Mouse (Mus musculus) cortical plate, adult 2 months (tissue): ENCODE results near the gene Dlg4. TPM values are rescaled to one million over a fixed set of nuclear protein-coding genes. Genes with fewer than 3 reads are reported as not detected.
"Not testable (repeated sequence)": the region's sequence is repeated elsewhere in the genome, so short reads cannot be mapped to it uniquely, and the experiment has no call there.

ENCODE experiments used
- H3K27ac ChIP-seq: fragments of 200-500 bp; 2 replicates; pipeline ENCODE4 v1.5.1; 2012; ENCODE audit warnings: low read length, control low read depth, inconsistent platforms; ENCODE audit not compliant: insufficient read depth
- H3K4me1 ChIP-seq: fragments of 200-500 bp; 2 replicates; pipeline ENCODE4 v1.6.1; 2011; ENCODE audit warnings: low read length; ENCODE audit not compliant: control insufficient read depth, insufficient read depth
- H3K4me3 ChIP-seq: fragments of 200-500 bp; 2 replicates; pipeline ENCODE4 v1.5.1; 2011; ENCODE audit warnings: mild to moderate bottlenecking, low read length, control low read depth; ENCODE audit not compliant: insufficient read depth
- CTCF ChIP-seq: fragments of 200-500 bp; IDR thresholded peaks from 2 replicates; pipeline ENCODE4 v1.5.1; 2011; ENCODE audit warnings: mild to moderate bottlenecking, control low read depth, low read length; ENCODE audit not compliant: insufficient read depth; ENCODE audit errors: extremely low read depth
- POLR2A ChIP-seq: fragments of 200-500 bp; IDR thresholded peaks from 2 replicates; pipeline ENCODE4 v1.6.1; 2011; ENCODE audit warnings: mild to moderate bottlenecking, low read length, control low read depth; ENCODE audit not compliant: insufficient read depth; ENCODE audit errors: extremely low read depth
- polyA plus RNA-seq: library from polyadenylated mRNA; depleted of rRNA; stranded (reverse); fragments of >200 nt; gene quantifications from 2 replicates; pipeline ENCODE4 v1.2.3, GENCODE M21; 2012

The Dlg4 gene
- polyA plus RNA-seq, 1 experiment: 816 TPM

- TF ChIP-seq POLR2A (no peak), CTCF (no peak)
- no peak overlapping the region for H3K27ac ChIP-seq
- peaks cover 8% of the 10 kb centered on the region; the same call in 1 of the 2 replicates for H3K4me1 ChIP-seq
- H3K4me3 ChIP-seq: no peak overlapping the region
Measured at GRCm38 (mm10) chr11:70002471-70002870, 14.3 kb upstream of the Dlg4 start.

GRCm38 (mm10) chr11:70005521-70005920, 11.2 kb upstream of the Dlg4 start:
- no peak overlapping the region for H3K4me3 ChIP-seq
- TF ChIP-seq CTCF (0 out of 2 replicates have a peak, but pooled peaks have one; percentile 11), POLR2A (no peak)
- H3K27ac ChIP-seq: no peak overlapping the region
- H3K4me1 ChIP-seq: peaks cover 8% of the 10 kb centered on the region; the same call in 1 of the 2 replicates

GRCm38 (mm10) chr11:70010033-70010432, 6.7 kb upstream of the Dlg4 start:
- H3K4me3 ChIP-seq: no peak overlapping the region

GRCm38 (mm10) chr11:70010548-70010947, 6.2 kb upstream of the Dlg4 start:
- Histone ChIP-seq H3K4me1 (peaks cover 4% of the 10 kb centered on the region; the same call in 1 of the 2 replicates), H3K27ac (no peak overlapping the region), H3K4me3 (no peak overlapping the region)
- TF ChIP-seq POLR2A (no peak), CTCF (no peak)

More at GRCm38 (mm10) chr11:70010033-70010432, 6.7 kb upstream of the Dlg4 start:
- no peak overlapping the region for H3K27ac ChIP-seq
- peaks cover 4% of the 10 kb centered on the region; the same call in 1 of the 2 replicates for H3K4me1 ChIP-seq
- TF ChIP-seq CTCF: no peak

- Histone ChIP-seq H3K27ac (no peak overlapping the region), H3K4me1 (peaks cover 4% of the 10 kb centered on the region; the same call in 1 of the 2 replicates), H3K4me3 (no peak overlapping the region)
- TF ChIP-seq CTCF: no peak
- no peak for TF ChIP-seq POLR2A
Measured at GRCm38 (mm10) chr11:70010961-70011360, 5.8 kb upstream of the Dlg4 start.

GRCm38 (mm10) chr11:70012931-70013330, 3.8 kb upstream of the Dlg4 start:
- Histone ChIP-seq H3K4me1 (peaks cover 4% of the 10 kb centered on the region; the same call in 1 of the 2 replicates), H3K27ac (no peak overlapping the region), H3K4me3 (no peak overlapping the region)
- TF ChIP-seq POLR2A (no peak), CTCF (no peak)

GRCm38 (mm10) chr11:70013408-70013807, 3.3 kb upstream of the Dlg4 start:
- H3K4me1 ChIP-seq: peaks cover 4% of the 10 kb centered on the region; the same call in 1 of the 2 replicates
- H3K27ac ChIP-seq: no peak overlapping the region
- H3K4me3 ChIP-seq: no peak overlapping the region
- TF ChIP-seq POLR2A (no peak), CTCF (no peak)

GRCm38 (mm10) chr11:70014051-70014450, 2.7 kb upstream of the Dlg4 start:
- H3K27ac ChIP-seq: no peak overlapping the region
- TF ChIP-seq CTCF: no peak
- no peak for TF ChIP-seq POLR2A
- peaks cover 4% of the 10 kb centered on the region; the same call in 1 of the 2 replicates for H3K4me1 ChIP-seq
- H3K4me3 ChIP-seq: no peak overlapping the region

GRCm38 (mm10) chr11:70014880-70015558, 1.7 kb upstream of the Dlg4 start, which contains the start of gene Acadvl:
Gene Acadvl, minus strand, starts transcription at chr11:70015411.
- H3K27ac ChIP-seq: peak within 1 kb of the TSS; percentile 66
- peaks cover 4% of the 10 kb centered on the region; the same call in 1 of the 2 replicates for H3K4me1 ChIP-seq
- peak within 1 kb of the TSS; percentile 68 for H3K4me3 ChIP-seq
- TF ChIP-seq CTCF (no peak; the same call in 1 of the 2 replicates), POLR2A (peak; percentile 82)

- Histone ChIP-seq H3K4me1 (peaks cover 4% of the 10 kb centered on the region; the same call in 1 of the 2 replicates), H3K4me3 (peak overlapping the region; percentile 68; the same call in 1 of the 2 replicates), H3K27ac (no peak overlapping the region)
- no peak for TF ChIP-seq CTCF
- TF ChIP-seq POLR2A: no peak
Measured at GRCm38 (mm10) chr11:70015677-70016076, 1.1 kb upstream of the Dlg4 start.

GRCm38 (mm10) chr11:70016177-70016576, 565 bp upstream of the Dlg4 start:
- not testable (repeated sequence) for H3K4me1 ChIP-seq, H3K4me3 ChIP-seq, H3K27ac ChIP-seq
